Mouse (Mus musculus): ENCODE data around the gene Abhd17c.

- no peak for TF ChIP-seq CTCF (conservative IDR thresholded peaks at IDR 0.05; ENCODE audit: insufficient read depth, insufficient read length, low read depth, low read length)
- TF ChIP-seq POLR2A (IDR thresholded peaks at IDR 0.05; ENCODE audit: low read depth, low read length) = no peak
These were observed 11.9 kb upstream of the Abhd17c start for GRCm38 (mm10) chr7:84163585-84163984.
